Mouse (Mus musculus): ENCODE measurements around the gene Fam206a.

- TF ChIP-seq POLR2A (IDR thresholded peaks at IDR 0.05; ENCODE audit: borderline replicate concordance, control insufficient read depth, low read depth, low read length) = no peak
- no peak for TF ChIP-seq CTCF (IDR thresholded peaks at IDR 0.05; ENCODE audit: control insufficient read depth, insufficient read depth, low read length)
These were observed 29.0 kb downstream of the Fam206a start for GRCm38 (mm10) chr4:56831013-56831609.
